Mouse (Mus musculus) E14TG2a.4 (cell line): ENCODE data around the gene Bcl11b.

ENCODE experiments used
- CTCF ChIP-seq: conservative IDR thresholded peaks from 2 replicates; pipeline ENCODE4 v1.5.1; 2014; ENCODE audit warnings: low read length
- POU5F1 ChIP-seq: IDR thresholded peaks from 2 replicates; pipeline ENCODE4 v1.6.1; 2014; ENCODE audit warnings: low read length, borderline replicate concordance

DNA sequence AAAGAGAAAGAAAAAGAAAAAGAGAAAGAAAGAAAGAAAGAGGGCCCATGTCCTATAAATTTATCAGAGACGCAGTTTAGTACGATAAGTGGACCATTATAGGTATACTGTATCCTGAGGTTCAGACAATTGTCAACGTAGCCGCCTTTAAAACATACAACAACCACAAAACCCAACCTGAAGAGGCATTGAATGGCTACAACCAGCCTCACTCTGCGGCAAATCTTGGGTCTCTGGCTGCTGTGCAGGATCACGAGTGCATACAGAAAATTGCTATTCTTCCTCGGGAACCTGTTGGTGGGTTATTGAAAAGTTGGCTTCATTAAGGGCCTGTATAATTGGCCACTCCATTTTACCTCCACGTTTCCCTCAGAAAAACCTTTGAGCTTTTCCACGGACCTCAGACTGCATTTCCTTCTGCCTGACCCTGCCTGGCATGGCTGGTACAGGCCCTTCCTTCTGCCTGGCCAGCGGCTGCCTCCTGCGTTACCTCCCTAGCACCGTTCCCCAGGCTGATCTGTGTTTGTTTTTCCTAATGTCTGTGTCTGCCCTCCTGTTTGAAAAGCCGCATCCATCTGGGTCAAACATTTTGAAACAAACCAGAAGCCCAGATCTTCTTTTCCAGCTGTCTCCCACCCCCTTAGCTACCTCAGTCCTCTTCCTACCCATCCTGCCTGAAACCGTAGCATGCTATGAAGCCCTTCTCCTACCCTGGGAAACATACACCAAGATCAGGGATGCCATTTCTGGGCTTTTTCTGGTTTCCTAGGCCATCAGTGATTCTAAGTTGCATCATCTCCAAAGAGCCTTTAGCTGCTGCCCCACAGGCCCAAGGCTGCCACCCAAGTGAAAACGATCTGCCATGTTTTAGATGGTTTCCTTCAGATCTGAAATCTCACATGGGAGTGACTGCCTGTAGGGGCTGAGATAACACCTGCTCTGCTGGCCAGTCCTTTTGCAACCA lies 3.4 kb downstream of the Bcl11b start:
- TF ChIP-seq CTCF (no peak), POU5F1 (no peak)
